Mouse (Mus musculus) brain, embryonic 14.5 days (tissue): ENCODE measurements around the gene Ehmt1.

Experiments
- CTCF ChIP-seq: fragments of 200-500 bp; IDR thresholded peaks from 2 replicates; pipeline ENCODE4 v1.5.1; 2012; ENCODE audit warnings: inconsistent platforms, mild to moderate bottlenecking, moderate library complexity, borderline replicate concordance; ENCODE audit not compliant: insufficient read depth, insufficient read length; ENCODE audit errors: extremely low read depth
- POLR2A ChIP-seq: fragments of 200-500 bp; IDR thresholded peaks from 2 replicates; pipeline ENCODE4 v1.6.1; 2012; ENCODE audit warnings: mild to moderate bottlenecking, inconsistent platforms, borderline replicate concordance; ENCODE audit not compliant: poor library complexity, insufficient read depth, insufficient read length, severe bottlenecking; ENCODE audit errors: extremely low read depth

DNA sequence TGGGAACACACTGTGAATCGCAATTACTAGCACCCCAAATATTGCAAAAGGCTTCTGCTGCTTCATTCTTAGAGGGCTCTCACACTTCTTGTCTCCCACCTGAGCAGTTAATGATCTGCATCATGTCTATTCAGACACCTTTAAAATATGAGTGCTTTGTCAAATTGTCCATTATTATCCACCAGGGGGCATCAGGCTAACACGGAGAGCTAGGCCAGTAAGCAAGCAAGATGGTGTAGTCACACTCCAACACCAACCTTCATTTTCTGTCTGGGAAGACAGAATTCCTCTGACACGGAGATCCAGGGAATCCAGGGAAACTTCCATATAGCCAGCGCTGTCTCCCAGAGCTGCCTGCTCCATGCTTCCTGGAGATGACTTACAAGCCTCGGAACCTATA, 67.0 kb downstream of the Ehmt1 start:
- TF ChIP-seq CTCF: peak; percentile 57; the same call in 1 of the 2 replicates
- no peak for TF ChIP-seq POLR2A
